Mouse (Mus musculus): Measurements from ENCODE around the gene Kif3c. TPM values are rescaled to one million over a fixed set of nuclear protein-coding genes. Genes with fewer than 3 reads are reported as not detected.

Kif3c gene
- total and polyA plus RNA-seq, 3 experiments, result 2.5 to 5.6 TPM; not detected in 1

DNA sequence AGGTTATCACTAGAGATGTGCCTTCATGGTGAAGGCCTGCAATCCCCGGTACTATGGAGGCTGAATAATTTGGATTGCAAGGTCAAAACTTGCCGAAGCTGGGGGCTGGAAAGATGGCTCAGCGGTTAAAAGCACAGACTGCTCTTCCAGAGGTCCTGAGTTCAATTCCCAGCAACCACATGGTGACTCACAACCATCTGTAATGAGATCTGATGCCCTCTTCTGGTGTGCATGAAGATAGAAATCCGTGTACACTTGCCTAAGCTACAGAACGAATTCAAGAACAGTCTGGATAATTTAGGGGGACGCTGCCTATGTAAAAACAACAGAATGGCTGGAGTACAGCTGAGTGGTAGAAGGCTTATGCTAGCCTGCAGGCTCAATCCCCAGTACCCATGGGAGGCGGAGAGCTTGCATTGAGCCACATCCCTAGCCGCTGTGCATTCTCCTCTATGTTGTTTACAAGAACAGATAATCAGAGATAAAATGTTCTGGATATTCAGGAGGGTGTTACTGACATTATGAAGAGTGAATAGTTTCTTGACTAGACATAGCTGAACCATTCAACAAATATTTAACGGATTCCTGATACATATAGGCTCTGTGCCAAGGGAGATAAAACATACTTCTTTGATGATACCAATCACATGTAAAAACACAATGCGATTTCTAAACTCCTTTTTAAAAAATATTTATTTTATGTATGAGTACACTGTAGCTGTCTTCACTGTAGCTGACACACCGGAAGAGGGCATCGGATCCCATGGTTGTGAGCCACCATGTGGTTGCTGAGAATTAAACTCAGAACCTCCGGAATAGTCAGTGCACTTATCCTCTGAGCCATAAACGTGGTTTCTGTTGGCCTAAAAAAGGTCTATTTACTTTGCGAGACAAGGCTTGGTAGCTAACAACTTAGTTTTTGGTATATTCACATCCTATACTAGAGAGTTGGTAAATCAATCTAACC, 60.7 kb downstream of the Kif3c start (continued):
- TF ChIP-seq BHLHE40 (IDR thresholded peaks at IDR 0.05; ENCODE audit: borderline replicate concordance, low read depth, low read length), result no peak

DNA sequence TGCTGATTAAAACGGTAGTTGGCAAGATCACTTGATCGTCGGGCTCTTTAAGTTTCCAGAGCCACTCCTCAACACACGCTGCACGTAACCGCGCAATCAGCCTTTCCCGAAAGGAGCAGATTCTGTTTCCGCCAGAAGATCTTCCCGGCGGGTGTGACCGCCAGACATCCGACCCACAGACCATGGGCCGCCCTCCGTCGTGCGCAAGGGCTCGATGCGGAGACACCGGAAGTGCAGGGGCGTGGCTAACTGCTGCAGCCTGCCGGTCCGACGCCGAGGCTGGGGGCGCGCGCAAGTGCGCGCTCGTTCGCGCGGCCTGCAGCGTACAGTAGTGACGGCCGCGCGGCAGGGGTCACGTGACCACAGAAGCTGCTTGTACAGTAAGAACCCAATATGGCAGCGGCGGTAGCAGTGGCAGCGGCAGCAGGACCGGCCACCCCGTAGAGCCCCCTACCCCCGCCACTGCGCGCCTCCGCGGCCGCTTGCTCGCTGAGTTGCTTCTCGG, 61.6 kb downstream of the Kif3c start, which contains the start of gene Asxl2:
Gene Asxl2, plus strand, starts transcription at position 328 of the 505 bp plus-strand sequence.
- Histone ChIP-seq H3K36me3 (ENCODE audit: control insufficient read depth in 1 of 2, insufficient read depth in 2 of 2, low read length in 2 of 2) (peaks cover 0 to 39% of the 10 kb centered on the region in 2 experiments; a peak in 2 of 4 replicates), H3K4me1 (ENCODE audit: control insufficient read depth in 1 of 2, insufficient read depth in 2 of 2, low read length in 2 of 2) (peaks cover 16 to 26% of the 10 kb centered on the region in 2 experiments), H3K9me3 (replicated peaks; ENCODE audit: insufficient read depth, low read length) (no peaks in the 10 kb centered on the region), H3K27ac (ENCODE audit: control insufficient read depth, low read depth, low read length) (peak within 1 kb of the TSS; percentile 99), H3K4me3 (ENCODE audit: control insufficient read depth in 1 of 2, insufficient read depth in 1 of 2, low read depth in 2 of 2, low read length in 2 of 2) (peak within 1 kb of the TSS; percentile 73 to 98), H3K27me3 (ENCODE audit: control insufficient read depth in 1 of 2, insufficient read depth in 2 of 2, low read length in 2 of 2) (no peaks in the 10 kb centered on the region), H3K9ac (ENCODE audit: control insufficient read depth, low read depth, low read length, poor library complexity, severe bottlenecking) (peak within 1 kb of the TSS; percentile 99), H3K79me2 (ENCODE audit: control insufficient read depth, insufficient read depth, low read length, poor library complexity) (peaks cover 54% of the 10 kb centered on the region)
- peak; percentile 99 for DNase-seq (ENCODE audit: low read depth, low spot score)
- no peak for TF ChIP-seq CTCF (IDR thresholded peaks at IDR 0.05 in 2 of 3, conservative IDR thresholded peaks at IDR 0.05 in 1 of 3; ENCODE audit: control insufficient read depth in 1 of 3, insufficient read depth in 1 of 3, low read depth in 2 of 3, low read length in 3 of 3, poor library complexity in 1 of 3, severe bottlenecking in 1 of 3)
- TF ChIP-seq CHD1 (IDR thresholded peaks at IDR 0.05; ENCODE audit: low read depth, low read length), result no peak
- no peak for TF ChIP-seq GATA1 (IDR thresholded peaks at IDR 0.05; ENCODE audit: low read depth, low read length)
- no peak for TF ChIP-seq ZNF384 (IDR thresholded peaks at IDR 0.05; ENCODE audit: low read depth, low read length)
- TF ChIP-seq TBP (IDR thresholded peaks at IDR 0.05; ENCODE audit: low read depth, low read length), result peak; percentile 78
- TF ChIP-seq MYB (IDR thresholded peaks at IDR 0.05; ENCODE audit: low read depth, low read length), result peak; percentile 60; the same call in 1 of the 2 replicates
- peak; percentile 98 for TF ChIP-seq USF1 (IDR thresholded peaks at IDR 0.05; ENCODE audit: low read depth, low read length)
- TF ChIP-seq ZC3H11A (IDR thresholded peaks at IDR 0.05; ENCODE audit: low read depth, low read length), result no peak
- TF ChIP-seq ZMIZ1 (IDR thresholded peaks at IDR 0.05; ENCODE audit: low read depth, low read length), result peak; percentile 89
- no peak for TF ChIP-seq JUND (IDR thresholded peaks at IDR 0.05; ENCODE audit: low read depth, low read length)
- TF ChIP-seq MAZ (IDR thresholded peaks at IDR 0.05; ENCODE audit: low read depth, low read length), result no peak
- TF ChIP-seq TAL1 (IDR thresholded peaks at IDR 0.05; ENCODE audit: low read length), result no peak
- peak; percentile 87 for TF ChIP-seq HCFC1 (IDR thresholded peaks at IDR 0.05; ENCODE audit: low read depth, low read length)
- peak; percentile 89 for TF ChIP-seq MAX (IDR thresholded peaks at IDR 0.05; ENCODE audit: low read length)
- no peak for TF ChIP-seq SMC3 (IDR thresholded peaks at IDR 0.05; ENCODE audit: low read depth, low read length)
- TF ChIP-seq RCOR1 (IDR thresholded peaks at IDR 0.05; ENCODE audit: low read depth, low read length), result no peak
- peak; percentile 94 for TF ChIP-seq BHLHE40 (IDR thresholded peaks at IDR 0.05; ENCODE audit: borderline replicate concordance, low read depth, low read length)
- TF ChIP-seq CHD2 (IDR thresholded peaks at IDR 0.05; ENCODE audit: low read length), result no peak
- TF ChIP-seq NRF1 (IDR thresholded peaks at IDR 0.05; ENCODE audit: insufficient read depth, low read depth, low read length, poor library complexity, severe bottlenecking), result peak; percentile 73
- 0 out of 2 replicates have a peak, but pooled peaks have one; percentile 59 for TF ChIP-seq E2F4 (IDR thresholded peaks at IDR 0.05; ENCODE audit: borderline replicate concordance, low read depth, low read length)
- peak; percentile 78 to 87 for TF ChIP-seq POLR2A (IDR thresholded peaks at IDR 0.05; ENCODE audit: control insufficient read depth in 1 of 2, insufficient read depth in 1 of 2, low read depth in 1 of 2, low read length in 2 of 2, poor library complexity in 1 of 2)
- TF ChIP-seq MXI1 (IDR thresholded peaks at IDR 0.05; ENCODE audit: low read depth, low read length), result peak; percentile 35; the same call in 1 of the 2 replicates
- no peak for TF ChIP-seq ZKSCAN1 (IDR thresholded peaks at IDR 0.05; ENCODE audit: low read depth, low read length)
- peak in 1 of 2 experiments; percentile 32; a peak in 1 of 4 replicates for TF ChIP-seq EP300 (IDR thresholded peaks at IDR 0.05; ENCODE audit: low read depth in 1 of 2, low read length in 2 of 2)
- peak; percentile 67 for TF ChIP-seq TCF12 (IDR thresholded peaks at IDR 0.05; ENCODE audit: low read depth, low read length)
- no peak for TF ChIP-seq MEF2A (IDR thresholded peaks at IDR 0.05; ENCODE audit: extremely low read depth, insufficient replicate concordance, low read depth, low read length, poor library complexity, severe bottlenecking)
- peak; percentile 68 to 85; a peak in 3 of 4 replicates for TF ChIP-seq USF2 (IDR thresholded peaks at IDR 0.05; ENCODE audit: borderline replicate concordance in 1 of 2, insufficient read depth in 1 of 2, low read depth in 1 of 2, low read length in 2 of 2)
- peak; percentile 88 for TF ChIP-seq NELFE (IDR thresholded peaks at IDR 0.05; ENCODE audit: low read depth, low read length)
- TF ChIP-seq MAFK (IDR thresholded peaks at IDR 0.05; ENCODE audit: borderline replicate concordance, low read depth, low read length), result no peak
- no peak for TF ChIP-seq GABPA (IDR thresholded peaks at IDR 0.05; ENCODE audit: low read depth, low read length)
- TF ChIP-seq UBTF (IDR thresholded peaks at IDR 0.05; ENCODE audit: borderline replicate concordance, insufficient read depth, low read depth, low read length), result 0 out of 2 replicates have a peak, but pooled peaks have one; percentile 0
